Mouse (Mus musculus) cerebellum, adult 2 months (tissue): ENCODE results near the gene Kdsr. TPM values are rescaled to one million over a fixed set of nuclear protein-coding genes. Genes with fewer than 3 reads are reported as not detected.

Experiments
- DNase-seq, 2 experiments: peaks; one replicate each; pipeline ENCODE4 v3.0.0; 2021
- H3K27ac ChIP-seq: fragments of 200-500 bp; 2 replicates; pipeline ENCODE4 v1.5.1; 2012; ENCODE audit warnings: low read length, control low read depth, inconsistent platforms; ENCODE audit not compliant: insufficient read depth
- H3K27me3 ChIP-seq: fragments of 200-500 bp; 2 replicates; pipeline ENCODE4 v1.6.1; 2012; ENCODE audit warnings: inconsistent platforms, mild to moderate bottlenecking, low read length, moderate library complexity; ENCODE audit not compliant: control insufficient read depth, insufficient read depth
- H3K4me1 ChIP-seq: fragments of 200-500 bp; 2 replicates; pipeline ENCODE4 v1.6.1; 2011; ENCODE audit warnings: low read length; ENCODE audit not compliant: control insufficient read depth, insufficient read depth
- H3K4me3 ChIP-seq: fragments of 200-500 bp; replicated peaks from 2 replicates; pipeline ENCODE3; 2011; ENCODE audit warnings: mild to moderate bottlenecking, low read depth, low read length, control low read depth; ENCODE audit not compliant: insufficient read depth
- CTCF ChIP-seq: fragments of 200-500 bp; IDR thresholded peaks from 2 replicates; pipeline ENCODE4 v1.5.1; 2011; ENCODE audit warnings: low read depth, mild to moderate bottlenecking, control low read depth, low read length, moderate library complexity, borderline replicate concordance; ENCODE audit not compliant: insufficient read depth
- POLR2A ChIP-seq: fragments of 200-500 bp; IDR thresholded peaks from 2 replicates; pipeline ENCODE4 v1.6.1; 2011; ENCODE audit warnings: low read length, control low read depth, borderline replicate concordance; ENCODE audit not compliant: insufficient read depth
- WGBS: fragments of 180-500 bp; shearing (Covaris S2); methylation state at CpG from one replicate; pipeline ENCODE4 v1.1.7; 2018; 5-methylcytosine and 5-hydroxymethylcytosine counted together
- polyA plus RNA-seq: library from polyadenylated mRNA; depleted of rRNA; stranded (reverse); fragments of >200 nt; gene quantifications from 2 replicates; pipeline ENCODE4 v1.2.3, GENCODE M21; 2012; rRNA removed

Kdsr gene
- polyA plus RNA-seq: 18.7 and 20.5 TPM in 2 replicates

GRCm38 (mm10) chr1:106759572-106760435 lies at the start of gene Kdsr:
Gene Kdsr (minus strand): TSS chr1:106759727.
- H3K4me1 ChIP-seq: peaks cover 4% of the 10 kb centered on the region
- peak within 1 kb of the TSS; percentile 93 for H3K4me3 ChIP-seq
- TF ChIP-seq CTCF: no peak
- TF ChIP-seq POLR2A: peak; percentile 67
- under 1% methylated on average over 51 of the region's 51 CpGs for WGBS
- H3K27me3 ChIP-seq: no peaks in the 10 kb centered on the region
- DNase-seq: peak; percentile 95 to 98
- H3K27ac ChIP-seq: peak within 1 kb of the TSS; percentile 57

- no peak for DNase-seq
- H3K27ac ChIP-seq: no peak overlapping the region
- H3K27me3 ChIP-seq: no peaks in the 10 kb centered on the region
- 82% methylated on average over 3 of the region's 3 CpGs for WGBS
- H3K4me1 ChIP-seq: no peaks in the 10 kb centered on the region
- no peak for TF ChIP-seq POLR2A
- no peak for TF ChIP-seq CTCF
- H3K4me3 ChIP-seq: no peak overlapping the region
Measured at GRCm38 (mm10) chr1:106799931-106800330, 40.4 kb upstream of the Kdsr start.

GRCm38 (mm10) chr1:106799406-106799805 lies 39.9 kb upstream of the Kdsr start:
- DNase-seq: no peak
- H3K4me1 ChIP-seq: no peaks in the 10 kb centered on the region; the same call in 1 of the 2 replicates
- WGBS: 64% methylated on average over 1 of the region's 1 CpGs
- no peak overlapping the region for H3K4me3 ChIP-seq
- H3K27me3 ChIP-seq: no peaks in the 10 kb centered on the region
- TF ChIP-seq CTCF: no peak
- no peak for TF ChIP-seq POLR2A
- no peak overlapping the region for H3K27ac ChIP-seq

- peaks cover 4% of the 10 kb centered on the region; the same call in 1 of the 2 replicates for H3K4me1 ChIP-seq
- DNase-seq: no peak
- H3K27ac ChIP-seq: no peak overlapping the region
- WGBS: 57% methylated on average over 7 of the region's 7 CpGs
- TF ChIP-seq POLR2A (no peak), CTCF (no peak)
- no peaks in the 10 kb centered on the region for H3K27me3 ChIP-seq
- H3K4me3 ChIP-seq: peak overlapping the region; percentile 67
Measured at GRCm38 (mm10) chr1:106796987-106797779, 37.7 kb upstream of the Kdsr start.

GRCm38 (mm10) chr1:106796542-106796924 lies 37.0 kb upstream of the Kdsr start, which contains the start of gene Vps4b:
Gene Vps4b (minus strand): TSS chr1:106796728.
- Histone ChIP-seq H3K27me3 (no peaks in the 10 kb centered on the region), H3K4me1 (peaks cover 4% of the 10 kb centered on the region; the same call in 1 of the 2 replicates), H3K4me3 (peak within 1 kb of the TSS; percentile 67), H3K27ac (peak within 1 kb of the TSS; percentile 23; the same call in 1 of the 2 replicates)
- peak; percentile 88 to 92 for DNase-seq
- WGBS: under 1% methylated on average over 23 of the region's 23 CpGs
- TF ChIP-seq CTCF: no peak
- TF ChIP-seq POLR2A: peak; percentile 70; the same call in 1 of the 2 replicates

GRCm38 (mm10) chr1:106795634-106796541 lies 36.4 kb upstream of the Kdsr start:
- H3K27ac ChIP-seq: peak overlapping the region; percentile 23; the same call in 1 of the 2 replicates
- no peak for DNase-seq
- H3K4me3 ChIP-seq: peak overlapping the region; percentile 67
- TF ChIP-seq CTCF: no peak
- no peak for TF ChIP-seq POLR2A
- WGBS: 2% methylated on average over 51 of the region's 51 CpGs
- H3K27me3 ChIP-seq: no peaks in the 10 kb centered on the region
- H3K4me1 ChIP-seq: peaks cover 4% of the 10 kb centered on the region; the same call in 1 of the 2 replicates

- no peaks in the 10 kb centered on the region for H3K27me3 ChIP-seq
- DNase-seq: no peak
- no peak overlapping the region for H3K4me3 ChIP-seq
- no peaks in the 10 kb centered on the region for H3K4me1 ChIP-seq
- WGBS: 79% methylated on average over 4 of the region's 4 CpGs
- H3K27ac ChIP-seq: no peak overlapping the region
- TF ChIP-seq POLR2A: no peak
- no peak for TF ChIP-seq CTCF
Measured at GRCm38 (mm10) chr1:106774896-106775295, 15.4 kb upstream of the Kdsr start.
